Mouse (Mus musculus): ENCODE results near the gene Plcl2. TPM values are rescaled to one million over a fixed set of nuclear protein-coding genes. Genes with fewer than 3 reads are reported as not detected.

Gene Plcl2
- polyA plus RNA-seq, 1 experiment from 2014 or later: 3.9 TPM

DNA sequence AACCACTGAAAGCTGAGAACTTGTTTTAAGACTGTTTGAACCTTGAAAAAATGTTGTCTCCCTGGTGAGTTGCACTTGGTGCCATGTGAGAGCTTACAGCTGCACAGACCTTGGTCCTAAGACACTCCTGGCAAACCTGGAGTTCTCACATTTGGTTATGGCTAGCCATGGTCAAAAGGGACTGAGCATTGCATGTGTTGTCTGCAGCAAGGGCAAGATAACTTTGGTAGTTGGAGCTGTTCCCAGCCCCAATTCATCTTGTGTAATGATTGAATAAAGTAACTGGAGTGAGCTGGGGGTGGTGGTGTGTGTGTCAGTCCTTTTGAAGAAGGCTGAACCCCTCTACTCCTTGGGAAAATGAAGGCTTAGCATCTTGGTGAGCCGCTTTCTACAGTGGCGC is 215.2 kb downstream of the Plcl2 start:
- Histone ChIP-seq H3K4me2 (ENCODE audit: low read depth, low read length) (no peak overlapping the region), H3K36me3 (ENCODE audit: control insufficient read depth, insufficient read depth) (no peaks in the 10 kb centered on the region), H3K27me3 (ENCODE audit: control insufficient read depth, insufficient read depth, low read length) (no peaks in the 10 kb centered on the region), H3K27ac (ENCODE audit: low read length) (peak overlapping the region; percentile 30; the same call in 1 of the 2 replicates), H3K4me3 (ENCODE audit: low read length) (no peak overlapping the region), H3K4me1 (ENCODE audit: control insufficient read depth, insufficient read depth, low read length) (peaks cover 12% of the 10 kb centered on the region), H3K9me3 (replicated peaks; ENCODE audit: control insufficient read depth, low read length) (no peaks in the 10 kb centered on the region), H3K9ac (ENCODE audit: low read length) (no peak overlapping the region)
- peak; percentile 41; the same call in 1 of the 2 replicates for ATAC-seq (replicated peaks; ENCODE audit: extremely low read depth, insufficient read depth, low FRiP score)
- 81% methylated on average over 2 of the region's 2 CpGs for WGBS

DNA sequence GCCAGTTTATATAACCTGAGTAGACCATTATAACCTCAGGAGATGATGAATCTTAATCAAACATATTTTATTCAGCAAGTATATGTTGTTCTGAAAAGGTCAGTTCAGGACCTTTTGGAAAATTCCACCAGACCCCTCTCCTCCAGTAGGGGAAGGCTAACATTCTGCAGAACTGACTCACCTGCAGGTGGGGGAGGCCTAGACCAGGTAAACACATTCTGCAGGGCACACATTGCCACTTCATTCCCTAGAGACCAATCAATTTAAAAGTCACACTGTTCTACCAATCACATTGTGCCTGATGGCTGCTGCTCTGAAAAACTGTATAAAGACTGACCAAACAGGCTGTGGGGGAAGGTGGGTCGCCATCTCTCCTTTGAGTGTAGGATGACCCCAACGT is 217.1 kb downstream of the Plcl2 start:
- Histone ChIP-seq H3K4me3 (ENCODE audit: low read length) (no peak overlapping the region), H3K36me3 (ENCODE audit: control insufficient read depth, insufficient read depth) (no peaks in the 10 kb centered on the region), H3K27ac (ENCODE audit: low read length) (no peak overlapping the region), H3K9ac (ENCODE audit: low read length) (no peak overlapping the region), H3K4me2 (ENCODE audit: low read depth, low read length) (no peak overlapping the region), H3K4me1 (ENCODE audit: control insufficient read depth, insufficient read depth, low read length) (peaks cover 15% of the 10 kb centered on the region), H3K9me3 (replicated peaks; ENCODE audit: control insufficient read depth, low read length) (no peaks in the 10 kb centered on the region), H3K27me3 (ENCODE audit: control insufficient read depth, insufficient read depth, low read length) (no peaks in the 10 kb centered on the region)
- ATAC-seq (replicated peaks; ENCODE audit: extremely low read depth, insufficient read depth, low FRiP score): no peak
- WGBS: 81% methylated on average over 2 of the region's 2 CpGs

DNA sequence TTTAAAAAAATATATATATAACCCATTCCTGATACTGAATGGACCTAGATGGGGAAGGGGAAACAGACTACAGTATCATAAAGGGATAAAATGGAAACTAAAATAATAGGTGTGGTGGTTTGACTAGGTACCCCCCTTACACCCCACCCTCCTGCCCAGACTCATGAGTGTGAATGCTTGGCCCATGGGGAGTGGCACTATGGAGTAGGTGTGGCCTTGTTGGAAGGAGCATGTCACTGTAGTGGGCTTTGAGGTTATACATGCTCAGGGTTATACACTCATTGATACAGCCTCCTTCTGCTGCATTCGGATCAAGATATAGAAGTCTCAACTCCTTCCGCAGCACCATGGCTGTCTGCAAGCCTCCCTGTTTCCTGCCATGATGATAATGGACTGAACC is 219.8 kb downstream of the Plcl2 start:
- Histone ChIP-seq H3K4me3 (ENCODE audit: low read length) (no peak overlapping the region), H3K36me3 (ENCODE audit: control insufficient read depth, insufficient read depth) (no peaks in the 10 kb centered on the region), H3K27me3 (ENCODE audit: control insufficient read depth, insufficient read depth, low read length) (no peaks in the 10 kb centered on the region), H3K27ac (ENCODE audit: low read length) (no peak overlapping the region), H3K4me2 (ENCODE audit: low read depth, low read length) (no peak overlapping the region), H3K4me1 (ENCODE audit: control insufficient read depth, insufficient read depth, low read length) (peaks cover 23% of the 10 kb centered on the region), H3K9ac (ENCODE audit: low read length) (no peak overlapping the region), H3K9me3 (replicated peaks; ENCODE audit: control insufficient read depth, low read length) (no peaks in the 10 kb centered on the region)
- no peak for ATAC-seq (replicated peaks; ENCODE audit: extremely low read depth, insufficient read depth, low FRiP score)
- WGBS: 91% methylated on average over 2 of the region's 2 CpGs

- H3K4me1 ChIP-seq (ENCODE audit: control insufficient read depth, insufficient read depth, low read length): peaks cover 22% of the 10 kb centered on the region
- no peak overlapping the region for H3K27ac ChIP-seq (ENCODE audit: low read length)
- no peak overlapping the region for H3K4me3 ChIP-seq (ENCODE audit: low read length)
- 74% methylated on average over 6 of the region's 6 CpGs for WGBS
- no peak overlapping the region for H3K9ac ChIP-seq (ENCODE audit: low read length)
- H3K27me3 ChIP-seq (ENCODE audit: control insufficient read depth, insufficient read depth, low read length): no peaks in the 10 kb centered on the region
- H3K4me2 ChIP-seq (ENCODE audit: low read depth, low read length): no peak overlapping the region
- no peak for ATAC-seq (replicated peaks; ENCODE audit: extremely low read depth, insufficient read depth, low FRiP score)
- H3K36me3 ChIP-seq (ENCODE audit: control insufficient read depth, insufficient read depth): no peaks in the 10 kb centered on the region
- no peaks in the 10 kb centered on the region for H3K9me3 ChIP-seq (replicated peaks; ENCODE audit: control insufficient read depth, low read length)
Observed at GRCm38 (mm10) chr17:50729577-50729976, 220.4 kb downstream of the Plcl2 start.

DNA sequence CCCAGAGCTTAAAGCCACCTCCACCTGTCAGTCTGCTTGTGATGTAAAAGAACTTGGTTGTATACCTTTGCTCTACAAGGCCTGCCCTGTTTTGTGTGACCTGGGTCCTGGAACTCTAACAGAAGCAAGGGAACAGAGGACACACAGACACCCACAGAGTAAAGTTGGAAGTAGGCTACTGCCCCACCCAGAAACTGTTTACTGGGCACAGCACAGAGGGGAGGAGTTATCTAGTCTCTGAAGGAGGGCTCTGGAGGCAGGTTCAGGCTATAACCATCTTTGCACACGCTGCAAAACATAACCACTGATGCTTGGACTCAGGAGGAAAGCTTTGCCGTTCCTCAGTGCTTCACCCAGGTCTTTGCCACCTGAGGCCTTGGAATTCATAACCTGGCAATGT is 221.7 kb downstream of the Plcl2 start:
- Histone ChIP-seq H3K27ac (ENCODE audit: low read length) (no peak overlapping the region), H3K27me3 (ENCODE audit: control insufficient read depth, insufficient read depth, low read length) (no peaks in the 10 kb centered on the region), H3K9ac (ENCODE audit: low read length) (no peak overlapping the region), H3K36me3 (ENCODE audit: control insufficient read depth, insufficient read depth) (no peaks in the 10 kb centered on the region), H3K4me2 (ENCODE audit: low read depth, low read length) (no peak overlapping the region), H3K4me1 (ENCODE audit: control insufficient read depth, insufficient read depth, low read length) (peaks cover 31% of the 10 kb centered on the region), H3K4me3 (ENCODE audit: low read length) (no peak overlapping the region), H3K9me3 (replicated peaks; ENCODE audit: control insufficient read depth, low read length) (no peaks in the 10 kb centered on the region)
- WGBS: 84% methylated on average over 2 of the region's 2 CpGs
- ATAC-seq (replicated peaks; ENCODE audit: extremely low read depth, insufficient read depth, low FRiP score): no peak

DNA sequence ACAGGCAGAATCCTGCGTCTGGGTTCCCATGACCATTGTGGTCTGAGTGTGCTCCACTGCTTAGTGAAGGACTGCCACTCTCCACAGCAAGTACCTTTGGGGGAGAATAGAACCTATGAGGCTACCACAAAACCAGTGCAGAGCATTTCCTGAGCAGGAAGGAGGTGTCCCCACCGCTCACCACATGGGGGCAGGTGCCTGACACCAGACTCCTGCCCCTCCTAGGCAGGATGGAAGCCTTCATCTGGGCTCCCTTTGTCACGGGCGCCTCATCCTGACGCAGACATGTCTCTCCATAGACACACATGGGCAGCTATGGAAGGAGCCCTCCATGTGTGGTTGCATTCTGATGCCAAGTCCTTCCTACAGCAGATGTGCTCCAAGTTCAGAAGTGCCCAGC is 222.7 kb downstream of the Plcl2 start:
- no peak overlapping the region for H3K9ac ChIP-seq (ENCODE audit: low read length)
- H3K9me3 ChIP-seq (replicated peaks; ENCODE audit: control insufficient read depth, low read length): no peaks in the 10 kb centered on the region
- no peak overlapping the region for H3K27ac ChIP-seq (ENCODE audit: low read length)
- WGBS: 90% methylated on average over 5 of the region's 5 CpGs
- H3K4me2 ChIP-seq (ENCODE audit: low read depth, low read length): no peak overlapping the region
- no peaks in the 10 kb centered on the region for H3K27me3 ChIP-seq (ENCODE audit: control insufficient read depth, insufficient read depth, low read length)
- no peak for ATAC-seq (replicated peaks; ENCODE audit: extremely low read depth, insufficient read depth, low FRiP score)
- no peaks in the 10 kb centered on the region for H3K36me3 ChIP-seq (ENCODE audit: control insufficient read depth, insufficient read depth)
- H3K4me1 ChIP-seq (ENCODE audit: control insufficient read depth, insufficient read depth, low read length): peaks cover 39% of the 10 kb centered on the region
- no peak overlapping the region for H3K4me3 ChIP-seq (ENCODE audit: low read length)

GRCm38 (mm10) chr17:50733390-50733789 is 224.2 kb downstream of the Plcl2 start:
- Histone ChIP-seq H3K27ac (ENCODE audit: low read length) (no peak overlapping the region), H3K4me2 (ENCODE audit: low read depth, low read length) (no peak overlapping the region), H3K4me1 (ENCODE audit: control insufficient read depth, insufficient read depth, low read length) (peaks cover 41% of the 10 kb centered on the region), H3K27me3 (ENCODE audit: control insufficient read depth, insufficient read depth, low read length) (no peaks in the 10 kb centered on the region), H3K9me3 (replicated peaks; ENCODE audit: control insufficient read depth, low read length) (no peaks in the 10 kb centered on the region), H3K9ac (ENCODE audit: low read length) (no peak overlapping the region), H3K4me3 (ENCODE audit: low read length) (no peak overlapping the region), H3K36me3 (ENCODE audit: control insufficient read depth, insufficient read depth) (no peaks in the 10 kb centered on the region)
- WGBS: 74% methylated on average over 7 of the region's 7 CpGs
- no peak for ATAC-seq (replicated peaks; ENCODE audit: extremely low read depth, insufficient read depth, low FRiP score)

DNA sequence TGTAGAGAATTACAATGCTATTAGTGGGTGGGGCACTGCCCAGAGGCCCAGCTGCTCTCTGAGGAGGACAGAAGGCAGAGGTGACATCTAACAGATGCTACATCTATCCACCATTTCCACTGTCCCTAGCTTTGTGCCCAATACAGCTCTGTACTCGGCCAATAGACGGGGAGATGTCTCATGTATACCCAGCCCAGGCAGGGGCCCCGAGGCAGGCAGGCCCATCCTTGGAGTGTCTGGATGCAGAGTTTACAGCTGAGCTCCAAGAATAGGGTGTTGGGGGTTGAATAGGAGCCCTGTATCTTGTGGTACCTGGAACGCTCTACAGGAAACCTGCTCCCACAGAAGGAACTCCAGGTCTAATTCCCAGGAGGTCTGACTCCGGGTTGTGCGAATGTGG is 225.6 kb downstream of the Plcl2 start:
- Histone ChIP-seq H3K27me3 (ENCODE audit: control insufficient read depth, insufficient read depth, low read length) (no peaks in the 10 kb centered on the region), H3K4me1 (ENCODE audit: control insufficient read depth, insufficient read depth, low read length) (peaks cover 42% of the 10 kb centered on the region), H3K9ac (ENCODE audit: low read length) (no peak overlapping the region), H3K36me3 (ENCODE audit: control insufficient read depth, insufficient read depth) (no peaks in the 10 kb centered on the region), H3K4me2 (ENCODE audit: low read depth, low read length) (no peak overlapping the region), H3K27ac (ENCODE audit: low read length) (peak overlapping the region; percentile 76), H3K4me3 (ENCODE audit: low read length) (no peak overlapping the region), H3K9me3 (replicated peaks; ENCODE audit: control insufficient read depth, low read length) (no peaks in the 10 kb centered on the region)
- no peak for ATAC-seq (replicated peaks; ENCODE audit: extremely low read depth, insufficient read depth, low FRiP score)
- WGBS: 80% methylated on average over 6 of the region's 6 CpGs

GRCm38 (mm10) chr17:50735382-50735954 is 226.3 kb downstream of the Plcl2 start:
- H3K4me2 ChIP-seq (ENCODE audit: low read depth, low read length): no peak overlapping the region
- H3K27ac ChIP-seq (ENCODE audit: low read length): peak overlapping the region; percentile 76
- ATAC-seq (replicated peaks; ENCODE audit: extremely low read depth, insufficient read depth, low FRiP score): peak; percentile 62
- no peak overlapping the region for H3K9ac ChIP-seq (ENCODE audit: low read length)
- peaks cover 41% of the 10 kb centered on the region for H3K4me1 ChIP-seq (ENCODE audit: control insufficient read depth, insufficient read depth, low read length)
- H3K4me3 ChIP-seq (ENCODE audit: low read length): no peak overlapping the region
- WGBS: 39% methylated on average over 4 of the region's 4 CpGs
- H3K36me3 ChIP-seq (ENCODE audit: control insufficient read depth, insufficient read depth): no peaks in the 10 kb centered on the region
- H3K9me3 ChIP-seq (replicated peaks; ENCODE audit: control insufficient read depth, low read length): no peaks in the 10 kb centered on the region
- no peaks in the 10 kb centered on the region for H3K27me3 ChIP-seq (ENCODE audit: control insufficient read depth, insufficient read depth, low read length)
